Mouse (Mus musculus): ENCODE results near the gene Hist1h4f. TPM values are rescaled to one million over a fixed set of nuclear protein-coding genes. Genes with fewer than 3 reads are reported as not detected.

Gene Hist1h4f
- polyA plus RNA-seq, 1 experiment from 2014 or later = not detected

- ATAC-seq = no peak
- Histone ChIP-seq H3K9me3 (ENCODE audit: low read length) (no peaks in the 10 kb centered on the region), H3K36me3 (ENCODE audit: insufficient read depth, low read length) (no peaks in the 10 kb centered on the region), H3K27ac (ENCODE audit: low read length) (no peak overlapping the region), H3K4me2 (replicated peaks; ENCODE audit: low read depth, low read length) (no peak overlapping the region), H3K4me3 (ENCODE audit: low read depth, low read length) (no peak overlapping the region), H3K4me1 (ENCODE audit: insufficient read depth, low read depth, low read length) (peaks cover 7% of the 10 kb centered on the region; the same call in 1 of the 2 replicates), H3K9ac (replicated peaks; ENCODE audit: low read depth) (no peak overlapping the region), H3K27me3 (replicated peaks; ENCODE audit: insufficient read depth, low read length) (no peaks in the 10 kb centered on the region)
- DNase-seq (ENCODE audit: low spot score) = no peak
- no peak for TF ChIP-seq EP300 (IDR thresholded peaks at IDR 0.05)
- TF ChIP-seq CTCF (IDR thresholded peaks at IDR 0.05) = no peak
- WGBS = 32% methylated on average over 9 of the region's 9 CpGs
Measured at GRCm38 (mm10) chr13:23502031-23502567, 49.3 kb downstream of the Hist1h4f start.

- ATAC-seq (no peak), DNase-seq (ENCODE audit: low spot score) (no peak)
- Histone ChIP-seq H3K36me3 (ENCODE audit: insufficient read depth, low read length) (no peaks in the 10 kb centered on the region), H3K9ac (replicated peaks; ENCODE audit: low read depth) (no peak overlapping the region), H3K4me3 (ENCODE audit: low read depth, low read length) (no peak overlapping the region), H3K4me1 (ENCODE audit: insufficient read depth, low read depth, low read length) (peaks cover 9% of the 10 kb centered on the region; the same call in 1 of the 2 replicates), H3K4me2 (replicated peaks; ENCODE audit: low read depth, low read length) (no peak overlapping the region), H3K27ac (ENCODE audit: low read length) (no peak overlapping the region), H3K27me3 (replicated peaks; ENCODE audit: insufficient read depth, low read length) (no peaks in the 10 kb centered on the region), H3K9me3 (ENCODE audit: low read length) (no peaks in the 10 kb centered on the region)
- 27% methylated on average over 5 of the region's 5 CpGs for WGBS
- no peak for TF ChIP-seq CTCF (IDR thresholded peaks at IDR 0.05)
- TF ChIP-seq EP300 (IDR thresholded peaks at IDR 0.05) = no peak
Measured at GRCm38 (mm10) chr13:23501511-23501910, 49.9 kb downstream of the Hist1h4f start.

Small RNAs within 50 kb of the gene (microRNA-seq; reads per million reads assigned to microRNA genes)
- gene Gm44297 = not detected
- gene Gm44359 = not detected
- not detected for gene Gm44394
- gene n-TStga1 = not detected

Other genes with a start within 250 kb of the Hist1h4f start
- 27.1 and 30.9 TPM in 2 replicates for gene Zfp322a, start 182.4 kb downstream of the Hist1h4f start, polyA plus RNA-seq (2015; fragmentation: Nextera tagmentation; extraction: Ambion mirVana)
- 8.4 and 8.7 TPM in 2 replicates for gene Abt1, start 127.8 kb downstream of the Hist1h4f start, polyA plus RNA-seq (2015; fragmentation: Nextera tagmentation; extraction: Ambion mirVana)
- 0.14 and 0.21 TPM in 2 replicates for gene Btn1a1, start 85.7 kb downstream of the Hist1h4f start, polyA plus RNA-seq (2015; fragmentation: Nextera tagmentation; extraction: Ambion mirVana)
- 0.06 and 0.07 TPM in 2 replicates for gene Btn2a2, start 62.8 kb downstream of the Hist1h4f start, polyA plus RNA-seq (2015; fragmentation: Nextera tagmentation; extraction: Ambion mirVana)
- gene Hist1h4h, start 20.6 kb downstream of the Hist1h4f start, polyA plus RNA-seq (2015; fragmentation: Nextera tagmentation; extraction: Ambion mirVana) = 5.5 and 7.0 TPM in 2 replicates
- gene Hist1h2af, start 17.7 kb downstream of the Hist1h4f start, polyA plus RNA-seq (2015; fragmentation: Nextera tagmentation; extraction: Ambion mirVana) = 1.3 and 1.7 TPM in 2 replicates
- gene Hist1h3g, start 16.2 kb downstream of the Hist1h4f start, polyA plus RNA-seq (2015; fragmentation: Nextera tagmentation; extraction: Ambion mirVana) = 0.30 and 0.80 TPM in 2 replicates
- gene Hist1h2bh, start 8.3 kb downstream of the Hist1h4f start, polyA plus RNA-seq (2015; fragmentation: Nextera tagmentation; extraction: Ambion mirVana) = 0.12 TPM in 1 of 2 replicates, not detected in the other
- gene Hist1h3f, start 7.6 kb downstream of the Hist1h4f start, polyA plus RNA-seq (2015; fragmentation: Nextera tagmentation; extraction: Ambion mirVana) = 0.32 and 0.33 TPM in 2 replicates
- 0.11 TPM in 2 replicates for gene Hist1h1d, start 1.6 kb upstream of the Hist1h4f start, polyA plus RNA-seq (2015; fragmentation: Nextera tagmentation; extraction: Ambion mirVana)
- 1.6 and 1.7 TPM in 2 replicates for gene Hist1h3e, start 10.7 kb upstream of the Hist1h4f start, polyA plus RNA-seq (2015; fragmentation: Nextera tagmentation; extraction: Ambion mirVana)
- 7.1 and 7.9 TPM in 2 replicates for gene Hist1h2ae, start 19.6 kb upstream of the Hist1h4f start, polyA plus RNA-seq (2015; fragmentation: Nextera tagmentation; extraction: Ambion mirVana)
- gene Hist1h2bg, start 19.7 kb upstream of the Hist1h4f start, polyA plus RNA-seq (2015; fragmentation: Nextera tagmentation; extraction: Ambion mirVana) = 1.3 and 1.9 TPM in 2 replicates
- 0.48 and 0.87 TPM in 2 replicates for gene Hist1h2bf, start 22.5 kb upstream of the Hist1h4f start, polyA plus RNA-seq (2015; fragmentation: Nextera tagmentation; extraction: Ambion mirVana)
- 0.49 and 0.57 TPM in 2 replicates for gene Hist1h2ad, start 22.7 kb upstream of the Hist1h4f start, polyA plus RNA-seq (2015; fragmentation: Nextera tagmentation; extraction: Ambion mirVana)
- 0.62 and 1.3 TPM in 2 replicates for gene Hist1h3d, start 24.1 kb upstream of the Hist1h4f start, polyA plus RNA-seq (2015; fragmentation: Nextera tagmentation; extraction: Ambion mirVana)
- 31.4 and 36.9 TPM in 2 replicates for gene Hist1h4d, start 29.9 kb upstream of the Hist1h4f start, polyA plus RNA-seq (2015; fragmentation: Nextera tagmentation; extraction: Ambion mirVana)
- gene Hist1h2be, start 69.5 kb upstream of the Hist1h4f start, polyA plus RNA-seq (2015; fragmentation: Nextera tagmentation; extraction: Ambion mirVana) = 0.44 and 0.86 TPM in 2 replicates
- gene Hist1h1e, start 70.9 kb upstream of the Hist1h4f start, polyA plus RNA-seq (2015; fragmentation: Nextera tagmentation; extraction: Ambion mirVana) = 7.8 and 9.9 TPM in 2 replicates
- 0.32 and 0.54 TPM in 2 replicates for gene Hist1h2ac, start 132.3 kb upstream of the Hist1h4f start, polyA plus RNA-seq (2015; fragmentation: Nextera tagmentation; extraction: Ambion mirVana)
- gene Hist1h2bc, start 132.6 kb upstream of the Hist1h4f start, polyA plus RNA-seq (2015; fragmentation: Nextera tagmentation; extraction: Ambion mirVana) = 67.5 and 69.5 TPM in 2 replicates
- 0.13 TPM in 1 of 2 replicates, not detected in the other for gene Hist1h1t, start 144.2 kb upstream of the Hist1h4f start, polyA plus RNA-seq (2015; fragmentation: Nextera tagmentation; extraction: Ambion mirVana)
- 3.7 and 3.9 TPM in 2 replicates for gene Hist1h4c, start 146.8 kb upstream of the Hist1h4f start, polyA plus RNA-seq (2015; fragmentation: Nextera tagmentation; extraction: Ambion mirVana)
- gene Hfe, start 159.2 kb upstream of the Hist1h4f start, polyA plus RNA-seq (2015; fragmentation: Nextera tagmentation; extraction: Ambion mirVana) = 25.3 and 26.3 TPM in 2 replicates
- gene Hist1h1c, start 187.2 kb upstream of the Hist1h4f start, polyA plus RNA-seq (2015; fragmentation: Nextera tagmentation; extraction: Ambion mirVana) = 38.9 and 43.3 TPM in 2 replicates
- 0.27 TPM in 1 of 2 replicates, not detected in the other for gene Hist1h3c, start 194.0 kb upstream of the Hist1h4f start, polyA plus RNA-seq (2015; fragmentation: Nextera tagmentation; extraction: Ambion mirVana)
- 0.99 TPM in 1 of 2 replicates, not detected in the other for gene Hist1h2bb, start 195.1 kb upstream of the Hist1h4f start, polyA plus RNA-seq (2015; fragmentation: Nextera tagmentation; extraction: Ambion mirVana)
- 5.3 and 6.1 TPM in 2 replicates for gene Hist1h2ab, start 199.5 kb upstream of the Hist1h4f start, polyA plus RNA-seq (2015; fragmentation: Nextera tagmentation; extraction: Ambion mirVana)
- 2.6 and 3.0 TPM in 2 replicates for gene Hist1h3b, start 200.6 kb upstream of the Hist1h4f start, polyA plus RNA-seq (2015; fragmentation: Nextera tagmentation; extraction: Ambion mirVana)
- gene Hist1h4b, start 205.4 kb upstream of the Hist1h4f start, polyA plus RNA-seq (2015; fragmentation: Nextera tagmentation; extraction: Ambion mirVana) = 0.57 and 0.73 TPM in 2 replicates
- 0.26 and 0.38 TPM in 2 replicates for gene Hist1h4a, start 209.6 kb upstream of the Hist1h4f start, polyA plus RNA-seq (2015; fragmentation: Nextera tagmentation; extraction: Ambion mirVana)
- 1.4 and 1.7 TPM in 2 replicates for gene Hist1h3a, start 210.7 kb upstream of the Hist1h4f start, polyA plus RNA-seq (2015; fragmentation: Nextera tagmentation; extraction: Ambion mirVana)
- gene Hist1h1a, start 212.0 kb upstream of the Hist1h4f start, polyA plus RNA-seq (2015; fragmentation: Nextera tagmentation; extraction: Ambion mirVana) = 0.33 and 0.64 TPM in 2 replicates
- gene Trim38, start 218.3 kb upstream of the Hist1h4f start, polyA plus RNA-seq (2015; fragmentation: Nextera tagmentation; extraction: Ambion mirVana) = not detected in 2 replicates

All from lung, postnatal 0 days (tissue).